Mouse (Mus musculus) kidney, adult 10 weeks (tissue): ENCODE data around the gene Glt28d2. TPM values are rescaled to one million over a fixed set of nuclear protein-coding genes. Genes with fewer than 3 reads are reported as not detected.

Source experiments
- polyA plus RNA-seq: library from polyadenylated mRNA; stranded (reverse); fragments of 350-450 nt; fragmentation: Illumina TruSeq; extraction: RNeasy Lipid Tissue Mini Kit (QIAGEN cat#74804); gene quantifications from one replicate; pipeline ENCODE4 v1.2.3, GENCODE M21; 2014; ENCODE audit warnings: low read depth, low replicate concordance

Glt28d2 gene
- polyA plus RNA-seq: 14.5 TPM

GRCm38 (mm10) chr3:85887239-85887827, at the start of gene Glt28d2, which contains the start of gene Gm37240:
Glt28d2 (minus strand) TSS chr3:85887516.
Gm37240 (minus strand) TSS chr3:85887518.

Other genes starting within 250 kb of the Glt28d2 start
- 4.9 TPM for gene Fam160a1, start 70.2 kb downstream of the Glt28d2 start, polyA plus RNA-seq
- gene Gm37240, start within 50 bp of the Glt28d2 start, polyA plus RNA-seq: 2.4 TPM
- 40.5 TPM for gene Sh3d19, start 83.6 kb upstream of the Glt28d2 start, polyA plus RNA-seq
- gene Prss48, start 115.0 kb upstream of the Glt28d2 start, polyA plus RNA-seq: not detected